Mouse (Mus musculus): ENCODE measurements around the gene Ugt1a8.

- no peak for TF ChIP-seq POLR2A (IDR thresholded peaks at IDR 0.05; ENCODE audit: borderline replicate concordance, low read depth, low read length)
- TF ChIP-seq CTCF (IDR thresholded peaks at IDR 0.05; ENCODE audit: low read depth, low read length): no peak
These were observed 70.8 kb downstream of the Ugt1a8 start for GRCm38 (mm10) chr1:88158430-88158829.

Measured in bone marrow macrophage, adult 2 months (primary cell).